Mouse (Mus musculus) thymus, postnatal 36 days (tissue): ENCODE data around the gene Cdc42se1.
A peak's percentile ranks its signal among the peaks of the same experiment; 100 is the strongest.

Experiments
- DNase-seq, 2 experiments: peaks; one replicate each; pipeline ENCODE4 v3.0.0; 2022; ENCODE audit warnings: mixed read lengths in 2 of 2

The Cdc42se1 gene

GRCm38 (mm10) chr3:95256931-95257330 is 28.4 kb downstream of the Cdc42se1 start:
- no peak for DNase-seq

DNA sequence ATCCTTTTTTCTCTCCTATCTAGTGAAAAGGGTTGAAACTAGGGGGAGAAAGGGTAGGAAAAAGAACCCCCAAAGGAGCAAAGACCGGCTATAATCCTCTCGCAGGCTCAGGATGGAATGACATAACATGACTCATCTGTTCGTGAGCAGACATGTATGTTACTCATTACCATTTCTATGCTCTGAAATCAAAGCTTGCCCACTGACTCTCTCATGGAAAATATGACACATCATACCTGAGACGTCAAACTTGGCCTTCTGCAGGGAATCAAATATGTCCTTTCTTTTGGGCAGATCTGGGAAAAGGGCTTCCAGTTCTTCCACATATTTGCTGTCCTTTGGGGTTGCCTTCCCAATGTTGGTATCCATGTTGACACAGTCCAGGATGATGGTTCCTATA is 33.4 kb downstream of the Cdc42se1 start:
- DNase-seq: no peak

GRCm38 (mm10) chr3:95263089-95263739 is 34.7 kb downstream of the Cdc42se1 start:
- DNase-seq: peak; percentile 78 to 81

DNA sequence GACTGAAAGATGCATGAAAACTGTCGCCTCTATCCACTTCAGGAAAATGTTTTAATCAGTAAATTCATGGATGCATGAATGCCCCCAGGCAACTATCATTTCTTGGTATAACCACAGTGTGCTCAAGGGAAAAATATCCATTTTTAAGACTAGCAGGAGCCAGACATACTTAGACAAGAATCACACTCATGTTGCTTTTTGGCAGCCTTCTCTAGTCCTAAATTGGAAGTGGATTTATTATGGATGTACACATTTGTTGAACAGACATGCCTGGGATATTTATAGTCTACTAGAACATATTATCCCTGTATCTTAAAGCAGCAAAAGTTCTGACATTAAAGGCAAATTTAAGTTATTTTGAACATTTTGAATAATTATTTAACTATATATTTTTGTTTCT is 36.2 kb downstream of the Cdc42se1 start:
- DNase-seq: no peak

GRCm38 (mm10) chr3:95266052-95266451 is 37.5 kb downstream of the Cdc42se1 start:
- no peak for DNase-seq

DNA sequence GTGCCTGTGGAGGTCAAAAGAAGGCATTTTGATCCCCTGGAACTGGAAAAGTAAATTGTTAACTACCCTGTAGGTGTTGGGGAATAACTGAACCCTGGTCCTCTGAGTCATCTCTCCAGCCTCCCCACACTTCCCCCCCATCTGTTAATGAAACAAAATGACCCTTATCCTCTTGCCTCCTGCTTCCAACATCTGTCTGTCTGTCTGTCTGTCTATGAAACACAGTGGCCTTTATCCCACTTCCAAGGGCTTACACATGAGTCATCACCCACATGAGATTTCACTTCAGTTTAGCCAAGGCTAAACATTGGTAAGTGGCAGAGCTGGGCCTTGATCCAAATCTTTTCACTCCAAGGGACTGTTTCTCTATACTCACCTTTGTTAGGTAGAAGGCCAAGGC is 39.3 kb downstream of the Cdc42se1 start:
- no peak for DNase-seq

DNA sequence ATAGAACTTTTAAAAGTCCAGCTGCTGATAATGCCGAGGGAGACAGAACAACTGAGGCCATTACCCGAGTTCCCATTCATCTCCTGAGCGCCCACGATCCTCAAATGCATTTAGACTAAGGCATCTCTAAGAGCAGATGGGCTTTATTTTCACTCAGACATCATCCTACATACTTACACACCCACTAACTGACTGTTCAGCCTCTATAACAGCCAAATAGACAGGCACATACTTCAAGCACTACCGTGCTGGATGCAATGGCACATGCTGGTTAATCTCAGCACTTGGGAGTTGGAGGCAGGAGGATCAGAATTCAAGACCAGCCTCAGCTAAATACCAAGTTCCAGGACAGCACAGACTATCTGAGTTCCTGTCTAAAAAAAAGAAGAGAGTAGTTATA is 41.3 kb downstream of the Cdc42se1 start:
- DNase-seq: no peak

- DNase-seq: no peak
Observed at GRCm38 (mm10) chr3:95270766-95271364, 42.3 kb downstream of the Cdc42se1 start.

DNA sequence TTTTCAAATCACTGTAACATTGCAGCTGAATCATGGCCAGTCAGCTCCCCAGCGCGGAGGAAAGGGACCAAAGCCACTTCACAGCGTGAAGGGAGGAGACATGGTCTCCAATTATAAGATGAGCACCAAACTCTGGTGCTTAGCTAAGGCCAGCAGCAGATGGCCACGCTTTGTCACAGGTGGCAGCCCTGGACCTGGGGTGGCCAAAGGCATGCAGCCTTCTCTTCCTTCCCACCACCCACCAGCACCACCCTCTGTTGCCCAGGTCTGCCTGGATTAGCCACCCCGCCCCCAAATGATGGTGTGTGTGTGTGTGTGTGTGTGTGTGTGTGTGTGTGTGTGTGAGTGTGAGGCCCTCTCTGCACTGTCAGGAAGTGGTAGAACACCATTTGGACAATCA is 44.9 kb downstream of the Cdc42se1 start:
- DNase-seq: no peak

GRCm38 (mm10) chr3:95274453-95274852 is 45.9 kb downstream of the Cdc42se1 start:
- DNase-seq: no peak

DNA sequence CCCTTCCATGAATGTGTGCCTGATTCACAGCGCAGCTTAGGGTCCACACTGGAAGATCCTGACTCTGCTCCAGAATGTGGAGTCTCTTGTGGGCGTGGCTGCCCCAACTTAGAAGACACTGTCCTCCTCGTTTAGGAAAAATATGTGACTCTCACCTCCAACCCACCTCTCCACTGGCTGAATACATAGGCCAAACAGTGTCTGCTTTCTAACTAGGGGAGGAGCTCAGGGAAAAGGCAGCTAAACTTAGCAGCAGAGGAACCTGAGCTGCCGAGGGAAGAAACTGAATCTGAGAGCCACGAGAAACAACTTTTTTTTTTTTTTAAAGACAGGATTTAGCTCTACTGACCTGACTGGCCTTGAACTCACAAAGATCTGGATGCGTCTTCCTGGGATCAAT is 46.6 kb downstream of the Cdc42se1 start:
- no peak for DNase-seq

DNA sequence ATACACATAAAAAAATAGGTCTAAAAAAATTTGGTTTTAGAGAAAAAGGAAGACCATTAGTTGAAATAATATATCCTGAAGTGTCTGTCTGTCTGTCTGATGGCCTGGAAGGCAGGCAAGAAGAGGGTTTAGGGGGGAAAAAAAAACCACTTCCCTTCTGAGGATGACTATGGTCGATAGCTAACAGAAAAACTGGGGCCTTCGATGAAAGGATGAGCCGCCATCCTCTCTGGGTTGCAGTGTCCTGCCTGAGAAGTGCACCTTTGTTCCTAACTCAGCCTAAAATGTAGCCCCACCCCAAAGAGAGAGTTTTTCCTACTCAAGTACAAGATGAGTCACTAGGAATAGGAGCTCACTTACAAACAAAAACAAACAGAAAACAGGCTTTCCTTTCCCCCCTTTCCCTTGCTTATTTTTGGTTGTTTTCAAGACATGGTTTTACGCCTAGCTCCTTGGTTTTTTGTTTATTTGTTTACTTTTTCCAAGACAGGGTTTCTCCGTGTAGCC is 47.9 kb downstream of the Cdc42se1 start:
- no peak for DNase-seq

GRCm38 (mm10) chr3:95277149-95277551 is 48.6 kb downstream of the Cdc42se1 start:
- DNase-seq: no peak

DNA sequence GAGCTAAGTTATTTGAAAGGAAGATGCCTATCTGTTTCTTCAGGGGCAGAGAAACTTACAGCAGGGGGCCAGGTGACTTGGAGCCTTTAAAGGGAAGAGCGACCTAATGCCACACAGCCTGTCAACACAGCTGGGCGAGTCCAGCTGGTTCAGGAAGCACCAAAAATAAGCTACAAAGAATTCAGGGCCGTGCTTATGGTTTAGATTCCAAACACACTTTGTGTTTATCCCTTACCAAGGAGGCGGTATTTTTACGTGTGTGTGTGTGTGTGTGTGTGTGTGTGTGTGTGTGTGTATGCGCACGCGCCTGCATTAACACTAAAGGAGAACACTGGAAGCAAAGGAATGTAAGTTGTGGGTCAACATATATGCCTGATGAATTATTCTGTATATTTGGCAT is 52.2 kb downstream of the Cdc42se1 start:
- DNase-seq: peak; percentile 12 to 28

DNA sequence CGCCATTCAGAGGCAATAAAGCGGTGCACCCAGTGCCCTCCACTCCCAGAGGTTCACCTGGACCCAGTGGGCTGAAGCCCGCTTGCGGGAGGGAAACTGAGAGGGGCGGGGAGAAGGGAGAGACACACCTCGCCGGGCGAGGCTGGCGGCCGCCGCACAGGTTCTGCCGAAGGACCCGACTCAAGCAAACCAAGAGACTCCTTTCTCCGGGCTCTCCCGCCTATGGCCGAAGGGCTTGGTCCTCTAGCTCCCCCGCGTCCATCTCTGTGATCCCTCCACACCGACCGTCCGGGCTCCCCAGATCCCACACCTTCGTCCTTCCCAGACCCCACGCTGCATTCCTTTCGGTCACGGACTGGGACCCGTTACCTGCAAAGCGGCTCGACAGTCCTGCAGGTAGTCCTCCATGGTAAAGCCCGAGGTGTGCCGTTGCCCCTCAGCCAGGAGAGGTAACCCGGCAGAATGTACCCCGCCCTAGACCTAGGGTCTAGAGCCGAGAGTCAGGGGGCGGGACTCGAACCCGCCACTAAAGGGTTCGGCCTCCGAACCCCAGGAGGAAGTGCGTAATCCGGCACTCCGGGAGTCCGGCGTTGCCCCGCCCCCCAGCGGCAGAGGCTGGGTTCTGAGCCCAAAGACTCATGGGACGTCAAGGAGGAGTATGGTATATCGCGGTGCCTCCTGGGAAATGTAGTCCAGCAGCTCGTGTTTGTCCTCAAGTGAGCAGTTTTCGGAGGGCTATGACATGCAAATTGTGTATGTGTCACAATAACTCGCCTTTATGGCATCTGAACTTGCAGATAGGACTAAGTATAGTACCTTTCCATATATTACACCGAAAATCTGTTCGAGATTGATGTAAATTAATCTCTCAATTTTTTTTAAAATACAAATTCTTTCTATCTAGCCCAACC is 52.9 kb downstream of the Cdc42se1 start, which contains the start of the genes Mindy1 and Prune1:
Gene Mindy1 (plus strand): TSS at position 130 of the 911 bp plus-strand sequence.
Gene Prune1 (minus strand): TSS at position 861 of the 911 bp plus-strand sequence.
- peak; percentile 98 to 99 for DNase-seq

GRCm38 (mm10) chr3:95282381-95282864 is 53.9 kb downstream of the Cdc42se1 start:
- DNase-seq: peak; percentile 55 to 56

DNA sequence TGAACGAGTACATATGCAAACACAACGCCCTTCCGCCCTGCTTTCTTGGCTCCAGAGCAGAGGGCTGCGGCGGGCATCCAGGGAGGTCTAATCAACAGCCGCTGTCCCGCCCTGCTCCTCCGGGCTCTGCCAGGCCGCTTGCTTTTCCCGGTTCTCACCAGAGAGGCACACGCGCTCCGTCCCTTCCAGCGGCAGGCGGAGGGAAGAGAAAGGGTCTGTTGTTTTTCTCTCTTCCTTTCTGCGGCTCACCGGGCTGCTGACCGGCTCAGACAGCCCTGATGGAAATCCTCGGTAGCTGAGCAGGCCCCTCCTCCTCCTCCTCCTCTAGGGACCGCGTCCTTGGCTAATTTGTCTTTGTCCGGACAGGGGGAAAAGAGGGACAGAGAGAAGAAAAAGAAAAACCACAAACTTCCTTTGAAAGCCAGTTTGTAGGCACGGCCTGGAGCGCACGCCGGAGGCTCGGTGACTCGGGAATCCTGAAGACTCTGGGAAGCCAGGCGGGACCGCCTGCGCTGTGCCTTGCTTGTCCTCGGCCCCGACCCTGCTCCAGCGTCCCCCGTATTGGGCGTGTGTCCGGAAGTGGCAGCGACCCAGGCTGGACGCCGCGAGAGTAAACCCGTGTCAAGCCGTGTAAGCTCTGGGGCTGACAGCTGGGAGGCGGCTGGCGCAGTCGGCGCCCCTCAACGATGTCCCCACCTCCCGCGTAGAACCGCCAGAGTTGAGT is 54.5 kb downstream of the Cdc42se1 start:
- peak; percentile 60 to 70 for DNase-seq

DNA sequence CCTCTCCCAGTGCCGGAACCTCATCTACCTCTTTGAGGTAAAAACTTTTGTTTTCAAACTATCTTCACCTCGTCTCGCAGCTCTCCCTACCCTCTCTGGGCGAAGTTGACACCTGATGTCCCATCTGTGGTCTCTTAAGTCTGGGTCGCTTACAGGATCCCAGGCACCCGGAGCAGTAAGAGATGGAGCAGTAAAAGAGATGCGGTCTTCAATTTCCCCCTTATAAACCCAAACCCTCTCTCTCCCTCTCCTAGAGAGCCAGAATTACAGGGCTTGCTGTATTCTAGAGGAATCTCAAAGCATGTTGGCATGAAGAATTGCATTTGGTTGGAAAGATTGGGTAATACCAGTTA is 55.0 kb downstream of the Cdc42se1 start:
- DNase-seq: no peak

DNA sequence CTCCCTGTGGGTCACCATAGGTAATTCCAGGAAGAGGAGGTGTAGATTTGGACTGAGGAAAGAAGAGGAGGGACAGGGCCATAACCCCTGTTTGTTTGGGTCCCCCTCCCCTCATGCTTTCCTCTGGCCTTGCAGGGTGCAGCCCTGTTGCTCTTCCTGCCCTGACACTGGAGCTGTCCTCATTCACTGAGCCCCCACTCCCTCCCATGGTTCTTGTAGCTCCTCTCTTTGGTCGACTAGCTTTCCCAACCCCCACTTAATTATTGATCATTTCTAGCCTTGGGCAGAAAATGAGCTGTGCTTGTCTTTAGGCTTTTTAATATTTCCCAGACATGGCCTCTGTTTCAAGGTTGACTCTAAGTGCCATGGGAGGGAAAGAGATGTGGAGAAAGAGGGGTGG is 55.5 kb downstream of the Cdc42se1 start:
- DNase-seq: peak in 1 of 2 experiments; percentile 11

- DNase-seq: no peak
Observed at GRCm38 (mm10) chr3:95284501-95285281, 56.2 kb downstream of the Cdc42se1 start.

- DNase-seq: no peak
Observed at GRCm38 (mm10) chr3:95285390-95285789, 56.9 kb downstream of the Cdc42se1 start.
